Mouse (Mus musculus) adrenal gland, postnatal 25 days (tissue): ENCODE data around the gene Cfap97. TPM values are rescaled to one million over a fixed set of nuclear protein-coding genes. Genes with fewer than 3 reads are reported as not detected.
"Not testable (repeated sequence)": the region's sequence is repeated elsewhere in the genome, so short reads cannot be mapped to it uniquely, and the experiment has no call there.

Experiments used
- DNase-seq: peaks from one replicate; pipeline ENCODE4 v3.0.0; 2021; ENCODE audit warnings: mixed read lengths
- microRNA-seq, 2 experiments: library from miRNA; unstranded; fragments of <30 nt; microRNA quantifications; one replicate each; pipeline ENCODE4 v1.2.0; 2021
- total RNA-seq: library from RNA; stranded (reverse); gene quantifications from 2 replicates; pipeline ENCODE4 v1.2.3, GENCODE M21; 2021

The Cfap97 gene
- total RNA-seq, 1 experiment from 2014 or later, result 24.4 TPM

- not testable (repeated sequence) for DNase-seq
These were observed 80.4 kb downstream of the Cfap97 start for GRCm38 (mm10) chr8:46231968-46232367.

GRCm38 (mm10) chr8:46232798-46233197 lies 81.2 kb downstream of the Cfap97 start:
- no peak for DNase-seq

GRCm38 (mm10) chr8:46234736-46235135 lies 83.2 kb downstream of the Cfap97 start:
- DNase-seq, result no peak

- DNase-seq, result no peak
These were observed 85.1 kb downstream of the Cfap97 start for GRCm38 (mm10) chr8:46236441-46237223.

- peak; percentile 69 for DNase-seq
These were observed 90.2 kb downstream of the Cfap97 start for GRCm38 (mm10) chr8:46241568-46242374.

GRCm38 (mm10) chr8:46242946-46243345 lies 91.4 kb downstream of the Cfap97 start:
- DNase-seq, result no peak

Small RNA genes within 50 kb of the gene (microRNA-seq; reads per million reads assigned to microRNA genes)
- 0 reads per million in 2 experiments for gene Gm23812

Other genes with a start within 250 kb of the Cfap97 start
- gene Ccdc110, start 217.2 kb upstream of the Cfap97 start, total RNA-seq, result not detected in 2 replicates
- gene 1700029J07Rik, start 176.5 kb upstream of the Cfap97 start, total RNA-seq, result 2.1 and 2.6 TPM in 2 replicates
- gene Ufsp2, start 176.2 kb upstream of the Cfap97 start, total RNA-seq, result 60.6 and 61.5 TPM in 2 replicates
- 0.33 and 0.81 TPM in 2 replicates for gene Lrp2bp, start 152.5 kb upstream of the Cfap97 start, total RNA-seq
- not detected in 2 replicates for gene Ankrd37, start 146.1 kb upstream of the Cfap97 start, total RNA-seq
- gene Snx25, start 388 bp downstream of the Cfap97 start, total RNA-seq, result 17.3 and 17.9 TPM in 2 replicates
- 134 and 159 TPM in 2 replicates for gene Slc25a4, start 59.5 kb downstream of the Cfap97 start, total RNA-seq
- gene Helt, start 142.9 kb downstream of the Cfap97 start, total RNA-seq, result not detected in 2 replicates